17 mouse cellular contexts compared by ENCODE assay signal in genomic region chr13:10952923-10953322, GRCm38 (mm10).
A peak's percentile ranks its signal among the peaks of the same experiment; 100 is the strongest.
DNase-seq lines count a peak whose midpoint lies in the region; TF ChIP-seq lines count a peak whose summit lies in the region.
"Had no signal": no experiment of that assay in that cellular context is flagged by ENCODE, and none has a peak within 500 bp of the region (broad histone marks: within the 10 kb centered on the region; RNA-seq: fewer than 3 reads in every experiment).

No protein-coding gene starts in this region.

- no peaks in the 10 kb centered on the region for H3K9me3 ChIP-seq in MEL (replicated peaks; ENCODE audit: insufficient read depth, low read length)

- H3K9ac ChIP-seq in MEL (ENCODE audit: control insufficient read depth, low read depth, low read length, poor library complexity, severe bottlenecking) = 0 out of 2 replicates have a peak overlapping the region, but pooled peaks have one; percentile 8

- no peak overlapping the region for H3K4me3 ChIP-seq in MEL (ENCODE audit: control insufficient read depth in 1 of 2, insufficient read depth in 1 of 2, low read depth in 2 of 2, low read length in 2 of 2)

- peaks cover 0 to 34% of the 10 kb centered on the region in 2 experiments; a peak in 2 of 4 replicates for H3K36me3 ChIP-seq in MEL (ENCODE audit: control insufficient read depth in 1 of 2, insufficient read depth in 2 of 2, low read length in 2 of 2)
- H3K36me3 ChIP-seq: G1E had no signal

- H3K4me1 ChIP-seq in MEL (ENCODE audit: control insufficient read depth in 1 of 2, insufficient read depth in 2 of 2, low read length in 2 of 2) = peaks cover 19 to 21% of the 10 kb centered on the region in 2 experiments

- TF ChIP-seq RAD21 in MEL (IDR thresholded peaks at IDR 0.05; ENCODE audit: low read depth, low read length) = no peak

- peak; percentile 77 to 82 for TF ChIP-seq EP300 in MEL (IDR thresholded peaks at IDR 0.05; ENCODE audit: low read depth in 1 of 2, low read length in 2 of 2)

- H3K27ac ChIP-seq in MEL (ENCODE audit: control insufficient read depth, low read depth, low read length) = peak overlapping the region; percentile 78

- no peak for TF ChIP-seq POLR2A in MEL (IDR thresholded peaks at IDR 0.05; ENCODE audit: control insufficient read depth in 1 of 2, insufficient read depth in 1 of 2, low read depth in 1 of 2, low read length in 2 of 2, poor library complexity in 1 of 2)

- DNase-seq in MEL (ENCODE audit: low read depth, low spot score) = peak; percentile 70
- DNase-seq in ovary, postnatal 14 days (ENCODE audit: low spot score) = no peak
- DNase-seq: adrenal gland, adult 2 months; adrenal gland, adult 8-10 months; adrenal gland, postnatal 10 days; adrenal gland, postnatal 14 days; adrenal gland, postnatal 25 days; adrenal gland, postnatal 36 days; B cell, adult 2 months; cerebellum, adult 11 months; cerebellum, adult 11-12 months; cerebellum, adult 18-20 months; cerebellum, adult 2 months; cerebellum, adult 8-10 months had no signal

- no peaks in the 10 kb centered on the region for H3K27me3 ChIP-seq in MEL (ENCODE audit: control insufficient read depth in 1 of 2, insufficient read depth in 2 of 2, low read length in 2 of 2)
- H3K27me3 ChIP-seq: CH12.LX, Patski had no signal

- no peak for TF ChIP-seq CTCF in MEL (IDR thresholded peaks at IDR 0.05 in 2 of 3, conservative IDR thresholded peaks at IDR 0.05 in 1 of 3; ENCODE audit: control insufficient read depth in 1 of 3, insufficient read depth in 1 of 3, low read depth in 2 of 3, low read length in 3 of 3, poor library complexity in 1 of 3, severe bottlenecking in 1 of 3)

- no peaks in the 10 kb centered on the region for H3K79me2 ChIP-seq in MEL (ENCODE audit: control insufficient read depth, insufficient read depth, low read length, poor library complexity)

TF ChIP-seq in MEL, 35 proteins besides CTCF, POLR2A, EP300 and RAD21:
- TF ChIP-seq NELFE (IDR thresholded peaks at IDR 0.05; ENCODE audit: low read depth, low read length) = no peak
- TF ChIP-seq ETS1 (IDR thresholded peaks at IDR 0.05; ENCODE audit: low read depth, low read length) = peak; percentile 61
- no peak for TF ChIP-seq HCFC1 (IDR thresholded peaks at IDR 0.05; ENCODE audit: low read depth, low read length)
- TF ChIP-seq SMC3 (IDR thresholded peaks at IDR 0.05; ENCODE audit: low read depth, low read length) = no peak
- TF ChIP-seq SIN3A (IDR thresholded peaks at IDR 0.05; ENCODE audit: low read length) = 0 out of 2 replicates have a peak, but pooled peaks have one; percentile 28
- TF ChIP-seq MAZ (IDR thresholded peaks at IDR 0.05; ENCODE audit: low read depth, low read length) = no peak
- TF ChIP-seq TBP (IDR thresholded peaks at IDR 0.05; ENCODE audit: low read depth, low read length) = peak; percentile 32; the same call in 1 of the 2 replicates
- peak; percentile 85 for TF ChIP-seq GATA1 (IDR thresholded peaks at IDR 0.05; ENCODE audit: low read depth, low read length)
- no peak for TF ChIP-seq JUND (IDR thresholded peaks at IDR 0.05; ENCODE audit: low read depth, low read length)
- no peak for TF ChIP-seq CHD1 (IDR thresholded peaks at IDR 0.05; ENCODE audit: low read depth, low read length)
- TF ChIP-seq MXI1 (IDR thresholded peaks at IDR 0.05; ENCODE audit: low read depth, low read length) = no peak
- peak; percentile 70 for TF ChIP-seq MYC (IDR thresholded peaks at IDR 0.05; ENCODE audit: low read depth, low read length)
- no peak for TF ChIP-seq NRF1 (IDR thresholded peaks at IDR 0.05; ENCODE audit: insufficient read depth, low read depth, low read length, poor library complexity, severe bottlenecking)
- TF ChIP-seq ZKSCAN1 (IDR thresholded peaks at IDR 0.05; ENCODE audit: low read depth, low read length) = no peak
- TF ChIP-seq TCF12 (IDR thresholded peaks at IDR 0.05; ENCODE audit: low read depth, low read length) = peak; percentile 67; the same call in 1 of the 2 replicates
- TF ChIP-seq CHD2 (IDR thresholded peaks at IDR 0.05; ENCODE audit: low read length) = no peak
- TF ChIP-seq POLR2AphosphoS2 (IDR thresholded peaks at IDR 0.05; ENCODE audit: low read length) = no peak
- TF ChIP-seq E2F4 (IDR thresholded peaks at IDR 0.05; ENCODE audit: borderline replicate concordance, low read depth, low read length) = no peak
- no peak for TF ChIP-seq USF1 (IDR thresholded peaks at IDR 0.05; ENCODE audit: low read depth, low read length)
- TF ChIP-seq UBTF (IDR thresholded peaks at IDR 0.05; ENCODE audit: borderline replicate concordance, insufficient read depth, low read depth, low read length) = no peak
- TF ChIP-seq MEF2A (IDR thresholded peaks at IDR 0.05; ENCODE audit: extremely low read depth, insufficient replicate concordance, low read depth, low read length, poor library complexity, severe bottlenecking) = no peak
- peak; percentile 69 for TF ChIP-seq RCOR1 (IDR thresholded peaks at IDR 0.05; ENCODE audit: low read depth, low read length)
- no peak for TF ChIP-seq ELF1 (IDR thresholded peaks at IDR 0.05; ENCODE audit: low read depth, low read length)
- TF ChIP-seq ZMIZ1 (IDR thresholded peaks at IDR 0.05; ENCODE audit: low read depth, low read length) = no peak
- TF ChIP-seq USF2 (IDR thresholded peaks at IDR 0.05; ENCODE audit: borderline replicate concordance in 1 of 2, insufficient read depth in 1 of 2, low read depth in 1 of 2, low read length in 2 of 2) = no peak
- TF ChIP-seq TAL1 (IDR thresholded peaks at IDR 0.05; ENCODE audit: low read length) = peak; percentile 18; the same call in 1 of the 2 replicates
